Mouse (Mus musculus) NIH3T3 (cell line): ENCODE results near the gene Gm16429.
"Not testable (repeated sequence)": the region's sequence is repeated elsewhere in the genome, so short reads cannot be mapped to it uniquely, and the experiment has no call there.

Source experiments
- DNase-seq: peaks from one replicate; pipeline ENCODE4 v3.0.0-alpha.2; 2012; ENCODE audit warnings: low read depth

The Gm16429 gene

GRCm38 (mm10) chr5:93928952-93929351 is at the start of gene Gm16429:
Gene Gm16429, minus strand, starts transcription at chr5:93929052.
- DNase-seq: not testable (repeated sequence)
